Mouse (Mus musculus) small intestine, adult 10 weeks (tissue): Measurements from ENCODE around the gene Olfr1102. TPM values are rescaled to one million over a fixed set of nuclear protein-coding genes. Genes with fewer than 3 reads are reported as not detected.

Source experiments
- polyA plus RNA-seq: library from polyadenylated mRNA; stranded (reverse); fragments of 350-450 nt; fragmentation: Illumina TruSeq; extraction: RNeasy Lipid Tissue Mini Kit (QIAGEN cat#74804); gene quantifications from one replicate; pipeline ENCODE4 v1.2.3, GENCODE M21; 2014; ENCODE audit warnings: low replicate concordance

The Olfr1102 gene
- polyA plus RNA-seq = not detected

DNA sequence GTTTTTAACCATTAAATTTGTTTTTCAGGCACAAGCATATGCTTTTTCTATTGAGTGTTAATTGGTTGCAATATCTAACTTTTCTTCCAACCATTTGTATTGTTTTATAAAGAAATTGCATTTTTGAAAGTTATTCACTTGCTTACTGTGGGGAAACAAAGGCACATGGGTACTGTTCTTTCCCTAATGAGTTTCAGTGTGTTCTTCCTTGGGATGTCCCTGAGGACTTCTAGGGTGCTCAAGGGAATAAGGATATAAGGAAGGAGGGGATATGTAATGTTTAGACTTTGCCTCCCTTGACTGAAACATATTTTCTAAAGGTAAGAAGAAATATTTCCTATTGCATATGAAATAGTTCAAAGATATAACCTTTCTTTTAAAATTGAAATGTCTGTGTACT, at the start of gene Olfr1102:
Gene Olfr1102, plus strand, starts transcription at position 301 of the 400 bp plus-strand sequence.

DNA sequence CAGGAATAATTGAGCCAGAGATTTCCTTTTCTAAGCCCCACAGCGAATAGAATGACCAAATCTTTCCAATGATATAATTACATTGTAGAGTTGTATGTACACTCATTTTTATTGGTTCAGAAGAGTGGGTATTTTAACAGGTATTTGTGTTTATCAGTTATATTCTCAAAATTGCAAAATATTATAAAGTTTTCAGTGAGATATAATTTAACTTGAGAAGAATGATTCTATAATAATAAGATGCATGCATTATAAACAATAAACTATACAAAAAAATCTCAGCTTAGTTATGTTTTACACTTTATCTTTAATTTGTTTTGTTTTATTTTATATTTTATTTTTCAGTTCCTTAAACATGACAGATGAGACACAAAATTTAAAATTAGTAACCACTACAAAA, 37.6 kb upstream of the Olfr1102 start, which contains the start of gene Olfr1099:
Gene Olfr1099, minus strand, starts transcription at position 101 of the 400 bp plus-strand sequence.

DNA sequence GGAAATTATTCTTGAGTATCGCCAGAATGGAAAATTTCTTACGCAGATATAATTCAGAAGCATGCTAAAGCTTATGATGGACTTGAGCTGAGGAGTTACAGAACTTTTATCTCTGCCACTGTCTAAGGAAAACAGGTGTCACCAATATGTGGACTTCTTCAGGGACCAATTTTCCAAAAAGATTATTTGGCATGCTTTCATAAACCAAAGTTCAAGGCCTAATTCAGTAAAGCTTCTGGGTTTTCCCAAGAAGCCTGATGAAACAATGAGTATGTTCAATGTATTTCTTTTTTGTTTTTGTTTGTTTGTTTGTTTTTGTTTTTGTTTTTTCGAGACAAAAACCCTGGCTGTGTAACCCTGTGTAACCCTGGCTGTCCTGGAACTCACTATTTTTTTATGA, 18.3 kb upstream of the Olfr1102 start, which contains the start of gene Olfr1100:
Gene Olfr1100, minus strand, starts transcription at position 101 of the 400 bp plus-strand sequence.

DNA sequence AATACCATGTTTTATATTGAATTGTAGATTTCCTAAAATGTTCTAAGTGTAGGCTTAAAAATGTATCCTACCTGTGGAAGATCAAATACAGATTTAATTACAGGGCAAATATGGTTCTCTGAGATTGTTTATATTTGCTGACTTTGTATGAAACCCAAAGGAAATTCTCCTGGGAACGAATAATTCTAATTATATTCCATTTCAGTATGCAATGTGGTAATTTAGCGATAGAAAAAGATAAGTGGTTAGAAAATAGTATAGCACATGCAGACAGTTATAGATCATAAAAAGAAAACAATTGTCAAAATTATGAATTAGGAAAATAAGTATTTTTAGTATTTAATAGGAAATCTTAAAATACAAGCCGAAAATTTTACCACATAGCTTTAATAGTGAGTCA, 7.1 kb upstream of the Olfr1102 start, which contains the start of gene Olfr1101:
Gene Olfr1101, minus strand, starts transcription at position 101 of the 400 bp plus-strand sequence.

DNA sequence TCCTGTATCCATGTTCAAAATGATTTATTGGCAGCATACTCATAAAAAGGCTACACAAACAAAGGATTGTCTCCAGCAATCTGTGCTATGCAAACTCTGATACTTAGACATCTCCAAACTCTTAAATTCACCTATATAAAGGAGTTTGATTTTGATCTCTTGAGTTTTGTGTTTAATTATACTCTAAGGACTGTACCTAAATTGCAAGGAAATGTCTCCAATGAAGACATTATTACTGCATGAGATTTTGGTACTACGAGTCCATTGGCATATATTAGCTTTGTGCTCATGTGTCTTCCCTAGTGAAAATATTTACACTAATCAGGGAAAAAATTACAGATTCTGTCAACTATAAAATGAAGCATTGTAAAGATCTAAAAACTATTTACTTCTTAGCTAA, 28.8 kb downstream of the Olfr1102 start, which contains the start of gene Olfr1104:
Gene Olfr1104, minus strand, starts transcription at position 101 of the 400 bp plus-strand sequence.

DNA sequence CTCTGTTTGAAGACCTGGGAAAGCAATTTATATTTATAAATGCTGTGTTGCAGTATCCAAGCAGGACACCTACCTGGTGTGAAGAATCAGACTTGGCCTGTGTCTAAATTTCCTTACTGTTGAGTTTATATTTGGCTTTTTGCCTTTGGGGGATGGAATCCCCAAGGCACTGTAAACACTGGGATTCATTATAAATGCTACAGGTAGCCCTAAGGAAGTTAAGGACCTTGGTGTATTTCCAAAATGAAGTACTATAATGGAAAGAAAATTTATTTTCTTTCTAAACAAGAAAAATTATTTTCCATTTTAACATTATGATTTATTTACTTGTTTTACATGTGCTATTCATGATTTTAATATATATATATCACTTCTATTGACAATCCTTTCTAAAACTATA, 38.2 kb downstream of the Olfr1102 start, which contains the start of gene Olfr1105:
Gene Olfr1105, minus strand, starts transcription at position 101 of the 400 bp plus-strand sequence.

DNA sequence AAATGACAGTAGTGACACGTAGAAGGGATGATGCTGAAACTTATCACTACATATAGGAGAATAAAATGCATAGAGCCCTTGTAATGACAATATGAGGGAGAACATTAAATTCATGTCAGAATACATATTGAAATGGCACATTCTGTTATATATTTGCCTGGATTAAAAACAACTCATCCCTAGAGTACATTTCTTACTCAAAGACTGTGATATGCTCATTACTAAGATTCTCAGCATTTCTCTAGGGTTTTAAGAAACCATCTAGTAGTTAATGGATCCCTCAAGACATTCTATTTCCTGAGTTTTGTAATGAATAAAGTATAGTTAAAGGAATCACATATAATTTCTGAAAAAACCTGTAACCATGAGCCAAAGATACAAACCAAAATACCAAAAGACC, 54.0 kb downstream of the Olfr1102 start, which contains the start of gene Olfr1106:
Gene Olfr1106, minus strand, starts transcription at position 101 of the 400 bp plus-strand sequence.

Other genes starting within 250 kb of the Olfr1102 start
- gene Olfr1090, start 239.4 kb upstream of the Olfr1102 start, polyA plus RNA-seq = not detected
- gene Olfr1093, start 215.9 kb upstream of the Olfr1102 start, polyA plus RNA-seq = not detected
- gene Olfr141, start 188.4 kb upstream of the Olfr1102 start, polyA plus RNA-seq = not detected
- not detected for gene Olfr1094, start 173.7 kb upstream of the Olfr1102 start, polyA plus RNA-seq
- not detected for gene Olfr1095, start 146.7 kb upstream of the Olfr1102 start, polyA plus RNA-seq
- gene Gm13723, start 123.6 kb upstream of the Olfr1102 start, polyA plus RNA-seq = not detected
- gene Olfr1097, start 106.2 kb upstream of the Olfr1102 start, polyA plus RNA-seq = not detected
- not detected for gene Olfr1098, start 73.9 kb upstream of the Olfr1102 start, polyA plus RNA-seq
- not detected for gene Olfr1099, start 37.7 kb upstream of the Olfr1102 start, polyA plus RNA-seq
- not detected for gene Olfr1100, start 18.4 kb upstream of the Olfr1102 start, polyA plus RNA-seq
- gene Olfr1101, start 7.2 kb upstream of the Olfr1102 start, polyA plus RNA-seq = not detected
- not detected for gene Olfr1104, start 28.7 kb downstream of the Olfr1102 start, polyA plus RNA-seq
- not detected for gene Olfr1105, start 38.1 kb downstream of the Olfr1102 start, polyA plus RNA-seq
- gene Olfr1106, start 53.9 kb downstream of the Olfr1102 start, polyA plus RNA-seq = not detected
- gene Olfr1107, start 77.4 kb downstream of the Olfr1102 start, polyA plus RNA-seq = not detected
- not detected for gene Olfr1109, start 97.6 kb downstream of the Olfr1102 start, polyA plus RNA-seq
- not detected for gene Olfr259, start 116.2 kb downstream of the Olfr1102 start, polyA plus RNA-seq
- not detected for gene Olfr1110, start 141.9 kb downstream of the Olfr1102 start, polyA plus RNA-seq
- gene Olfr1111, start 154.2 kb downstream of the Olfr1102 start, polyA plus RNA-seq = not detected
- not detected for gene Olfr1112, start 189.4 kb downstream of the Olfr1102 start, polyA plus RNA-seq
- gene Olfr1113, start 210.6 kb downstream of the Olfr1102 start, polyA plus RNA-seq = not detected
- gene Olfr1115, start 249.6 kb downstream of the Olfr1102 start, polyA plus RNA-seq = not detected